Mouse (Mus musculus): Measurements from ENCODE around the gene Rlf.

GRCm38 (mm10) chr4:121208911-121209310 lies 6.0 kb downstream of the Rlf start:
- TF ChIP-seq CTCF (IDR thresholded peaks at IDR 0.05; ENCODE audit: low read depth, low read length) (no peak), POLR2A (IDR thresholded peaks at IDR 0.05; ENCODE audit: borderline replicate concordance, low read depth, low read length) (no peak)

Measured in bone marrow macrophage, adult 2 months (primary cell).